Mouse (Mus musculus) embryonic stem cell, embryonic (primary cell): Measurements from ENCODE around the gene Slamf8.

Experiments used
- CTCF ChIA-PET, 4 experiments: fragments of 300-600 bp in 2 of 4; fragments of 350-600 bp in 2 of 4; sonication (Branson Sonifier 250); formaldehyde crosslinking; loops; one replicate each; lab custom pipeline; 2022; ENCODE audit warnings: inconsistent platforms in 2 of 4; lab: Charles Lee
- POLR2A ChIA-PET, 4 experiments: fragments of 300-600 bp in 2 of 4; fragments of 350-600 bp in 2 of 4; sonication (Branson Sonifier 250); formaldehyde crosslinking; loops; one replicate each; lab custom pipeline; 2022; ENCODE audit warnings: antibody characterized with exemption in 4 of 4, inconsistent platforms in 1 of 4; lab: Charles Lee

The Slamf8 gene

GRCm38 (mm10) chr1:172614654-172615053 is 24.3 kb upstream of the Slamf8 start:
- ChIA-PET CTCF (interaction anchor here in 2 of 4 experiments (1.5 to 2.5 kb wide), 2 partner anchors 86 kb away, joined by 3 to 9 read pairs; no protein-coding TSS in a partner anchor), POLR2A (interaction anchor here in 1 of 4 experiments (1.4 kb wide), 1 partner anchor 86 kb away, joined by 4 read pairs; no protein-coding TSS in a partner anchor)

GRCm38 (mm10) chr1:172612745-172613144 is 22.4 kb upstream of the Slamf8 start:
- ChIA-PET POLR2A (no interaction called here), CTCF (interaction anchor here in 1 of 4 experiments (2.5 kb wide), 1 partner anchor 84 kb away, joined by 9 read pairs; no protein-coding TSS in a partner anchor)

- CTCF ChIA-PET: interaction anchor here in 1 of 4 experiments (0.5 to 1.2 kb wide), 2 partner anchors 16 to 83 kb away, joined by 3 read pairs; no protein-coding TSS in a partner anchor
- POLR2A ChIA-PET: no interaction called here
Observed at GRCm38 (mm10) chr1:172611304-172611703, 20.9 kb upstream of the Slamf8 start.

GRCm38 (mm10) chr1:172602326-172602725 is 12.0 kb upstream of the Slamf8 start, which contains the start of gene Fcrl6:
Fcrl6 (minus strand) TSS chr1:172602551.
- ChIA-PET CTCF (interaction anchor here in 1 of 4 experiments (1.0 kb wide), 1 partner anchor 73 kb away, joined by 3 read pairs; no protein-coding TSS in a partner anchor), POLR2A (no interaction called here)

GRCm38 (mm10) chr1:172594495-172594894 is 4.1 kb upstream of the Slamf8 start:
- ChIA-PET POLR2A (interaction anchor here in 2 of 4 experiments (0.6 to 1.7 kb wide), 3 partner anchors 28 to 140 kb away, joined by 3 to 5 read pairs (median 4); no protein-coding TSS in a partner anchor), CTCF (interaction anchor here (0.6 to 2.0 kb wide), 14 partner anchors 13 to 835 kb away, joined by 3 to 10 read pairs (median 3); no protein-coding TSS in a partner anchor)

GRCm38 (mm10) chr1:172593956-172594355 is 3.6 kb upstream of the Slamf8 start:
- ChIA-PET POLR2A (interaction anchor here in 1 of 4 experiments (1.2 to 1.7 kb wide), 2 partner anchors 28 to 63 kb away, joined by 4 to 5 read pairs; no protein-coding TSS in a partner anchor), CTCF (interaction anchor here in 3 of 4 experiments (0.5 to 2.0 kb wide), 4 partner anchors 30 to 246 kb away, joined by 3 to 10 read pairs (median 4); no protein-coding TSS in a partner anchor)

GRCm38 (mm10) chr1:172593321-172593720 is 3.0 kb upstream of the Slamf8 start:
- CTCF ChIA-PET: interaction anchor here in 2 of 4 experiments (0.5 to 2.0 kb wide), 4 partner anchors 30 to 245 kb away, joined by 3 to 6 read pairs (median 5); no protein-coding TSS in a partner anchor
- POLR2A ChIA-PET: interaction anchor here in 1 of 4 experiments (1.7 kb wide), 1 partner anchor 27 kb away, joined by 5 read pairs; no protein-coding TSS in a partner anchor

- ChIA-PET CTCF (interaction anchor here in 2 of 4 experiments (0.7 to 1.6 kb wide), 2 partner anchors 57 to 96 kb away, joined by 3 read pairs; no protein-coding TSS in a partner anchor), POLR2A (interaction anchor here in 2 of 4 experiments (0.5 to 1.6 kb wide), 4 partner anchors 22 to 209 kb away, joined by 3 to 6 read pairs (median 3); partner anchors contain the start of genes Pigm (in 1 of the 2) and Tagln2 (in 1 of the 2))
Observed at GRCm38 (mm10) chr1:172585612-172586567, 4.5 kb downstream of the Slamf8 start.

- ChIA-PET POLR2A (interaction anchor here in 1 of 4 experiments (1.6 kb wide), 1 partner anchor 22 kb away, joined by 6 read pairs; no protein-coding TSS in a partner anchor), CTCF (interaction anchor here in 1 of 4 experiments (1.6 kb wide), 1 partner anchor 56 kb away, joined by 3 read pairs; no protein-coding TSS in a partner anchor)
Observed at GRCm38 (mm10) chr1:172585026-172585425, 5.3 kb downstream of the Slamf8 start.

- POLR2A ChIA-PET: no interaction called here
- CTCF ChIA-PET: interaction anchor here in 1 of 4 experiments (0.7 kb wide), 1 partner anchor 94 kb away, joined by 3 read pairs; no protein-coding TSS in a partner anchor
Observed at GRCm38 (mm10) chr1:172584271-172584670, 6.1 kb downstream of the Slamf8 start.

GRCm38 (mm10) chr1:172582436-172582835 is 7.9 kb downstream of the Slamf8 start:
- POLR2A ChIA-PET: no interaction called here

GRCm38 (mm10) chr1:172580116-172580515 is 10.3 kb downstream of the Slamf8 start:
- CTCF ChIA-PET: interaction anchor here in 1 of 4 experiments (1.6 kb wide), 1 partner anchor 17 kb away, joined by 7 read pairs; no protein-coding TSS in a partner anchor
- POLR2A ChIA-PET: no interaction called here

More at GRCm38 (mm10) chr1:172582436-172582835, 7.9 kb downstream of the Slamf8 start:
- CTCF ChIA-PET: no interaction called here

- ChIA-PET POLR2A (interaction anchor here in 1 of 4 experiments (1.5 kb wide), 1 partner anchor 9 kb away, joined by 4 read pairs; no protein-coding TSS in a partner anchor), CTCF (interaction anchor here in 2 of 4 experiments (1.4 to 1.7 kb wide), 3 partner anchors 39 to 78 kb away, joined by 3 to 4 read pairs (median 3); no protein-coding TSS in a partner anchor)
Observed at GRCm38 (mm10) chr1:172567758-172568157, 22.6 kb downstream of the Slamf8 start.

GRCm38 (mm10) chr1:172566131-172566530 is 24.2 kb downstream of the Slamf8 start:
- ChIA-PET CTCF (no interaction called here), POLR2A (interaction anchor here in 1 of 4 experiments (1.2 to 1.7 kb wide), 3 partner anchors 17 to 27 kb away, joined by 3 to 5 read pairs (median 4); no protein-coding TSS in a partner anchor)

GRCm38 (mm10) chr1:172563465-172563828 is 26.9 kb downstream of the Slamf8 start:
- ChIA-PET CTCF (interaction anchor here (0.5 to 3.4 kb wide), 44 partner anchors 8 to 834 kb away, joined by 3 to 24 read pairs (median 4); partner anchors contain the start of gene Cfap45 (in 1 of the 4)), POLR2A (interaction anchor here in 3 of 4 experiments (0.6 to 2.1 kb wide), 20 partner anchors 9 to 840 kb away, joined by 3 to 18 read pairs (median 4); partner anchors contain the start of genes Cfap45 (in 1 of the 3) and Igsf9 (in 1 of the 3))

- ChIA-PET CTCF (interaction anchor here (0.5 to 3.4 kb wide), 45 partner anchors 8 to 835 kb away, joined by 3 to 24 read pairs (median 5); partner anchors contain the start of genes Cfap45 (in 1 of the 4) and Igsf9 (in 1 of the 4)), POLR2A (interaction anchor here in 3 of 4 experiments (0.6 to 2.1 kb wide), 24 partner anchors 10 to 1264 kb away, joined by 3 to 18 read pairs (median 4); partner anchors contain the start of genes Cfap45 (in 1 of the 3), Dusp23 (in 1 of the 3) and Igsf9 (in 1 of the 3))
Observed at GRCm38 (mm10) chr1:172562641-172563464, 27.5 kb downstream of the Slamf8 start.

- CTCF ChIA-PET: no interaction called here
Observed at GRCm38 (mm10) chr1:172555638-172556037, 34.7 kb downstream of the Slamf8 start, which contains the start of gene Vsig8. Vsig8 (plus strand) TSS chr1:172555938.

More at GRCm38 (mm10) chr1:172555638-172556037, 34.7 kb downstream of the Slamf8 start, which contains the start of gene Vsig8:
- POLR2A ChIA-PET: no interaction called here
